Mouse (Mus musculus) E14TG2a.4 (cell line): ENCODE results near the gene Mrps35.

ENCODE experiments used
- CTCF ChIP-seq: conservative IDR thresholded peaks from 2 replicates; pipeline ENCODE4 v1.5.1; 2014; ENCODE audit warnings: low read length
- NANOG ChIP-seq: IDR thresholded peaks from 2 replicates; pipeline ENCODE4 v1.6.1; 2014; ENCODE audit warnings: borderline replicate concordance, low read length, mixed read lengths

DNA sequence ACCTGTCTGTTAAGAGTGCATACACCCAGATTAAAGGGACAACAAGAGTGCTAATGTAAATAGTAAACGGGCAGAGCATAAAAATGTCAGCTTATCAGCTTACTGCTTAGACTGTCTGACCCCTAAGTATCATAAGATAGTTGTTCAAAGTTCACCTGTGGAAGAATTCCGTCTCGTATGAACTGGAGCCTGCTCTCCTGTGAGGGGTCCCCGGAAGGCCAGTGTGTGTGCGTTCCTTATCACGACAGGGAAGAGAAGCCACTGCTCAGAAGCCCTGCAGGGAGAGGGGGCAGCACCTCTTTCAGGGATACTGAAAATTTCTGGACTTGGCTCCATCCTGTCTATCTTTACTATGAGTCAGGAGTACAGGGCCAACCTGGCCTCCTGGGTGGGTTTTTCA lies 45.6 kb upstream of the Mrps35 start:
- TF ChIP-seq CTCF (no peak), NANOG (no peak)
